17 mouse cellular contexts compared by ENCODE assay signal in genomic region chr4:118326476-118326875, GRCm38 (mm10). TPM values are rescaled to one million over a fixed set of nuclear protein-coding genes. Genes with fewer than 3 reads are reported as not detected.
DNase-seq lines count a peak whose midpoint lies in the region; ATAC-seq and TF ChIP-seq lines count a peak whose summit lies in the region.
"Had no signal": no experiment of that assay in that cellular context is flagged by ENCODE, and none has a peak within 500 bp of the region (broad histone marks: within the 10 kb centered on the region; RNA-seq: fewer than 3 reads in every experiment).

No protein-coding gene starts in this region.

- CTCF ChIA-PET in Patski (lab: Charles Lee), result no interaction called here

- no peaks in the 10 kb centered on the region for H3K36me3 ChIP-seq in kidney, adult 2 months (ENCODE audit: control insufficient read depth, insufficient read depth, low read length)
- no peaks in the 10 kb centered on the region for H3K36me3 ChIP-seq in limb, embryonic 10.5 days
- H3K36me3 ChIP-seq in midbrain, embryonic 14.5 days (ENCODE audit: control insufficient read depth, insufficient read depth, low read length), result no peaks in the 10 kb centered on the region
- H3K36me3 ChIP-seq: heart, embryonic 12.5 days; neural tube, embryonic 12.5 days; stomach, embryonic 15.5 days had no signal

- no peaks in the 10 kb centered on the region for H3K9me3 ChIP-seq in limb, embryonic 10.5 days (replicated peaks)
- no peaks in the 10 kb centered on the region for H3K9me3 ChIP-seq in midbrain, embryonic 14.5 days (ENCODE audit: control insufficient read depth, low read length)
- H3K9me3 ChIP-seq: heart, embryonic 12.5 days; neural tube, embryonic 12.5 days; stomach, embryonic 15.5 days had no signal

- 27% methylated on average over 7 of the region's 7 CpGs for WGBS in kidney, adult 2 months
- WGBS in limb, embryonic 10.5 days, result 42% methylated on average over 7 of the region's 7 CpGs
- 79% methylated on average over 7 of the region's 7 CpGs for WGBS in midbrain, embryonic 14.5 days

- H3K4me3 ChIP-seq in kidney, adult 2 months (ENCODE audit: insufficient read depth, low read depth, low read length), result no peak overlapping the region
- no peak overlapping the region for H3K4me3 ChIP-seq in limb, embryonic 10.5 days
- no peak overlapping the region for H3K4me3 ChIP-seq in midbrain, embryonic 14.5 days (replicated peaks; ENCODE audit: low read depth, low read length)
- H3K4me3 ChIP-seq: heart, embryonic 12.5 days; neural tube, embryonic 12.5 days; stomach, embryonic 15.5 days had no signal

- no peak overlapping the region for H3K9ac ChIP-seq in midbrain, embryonic 14.5 days (replicated peaks; ENCODE audit: low read length)
- H3K9ac ChIP-seq: heart, embryonic 12.5 days; hindbrain, embryonic 14.5 days; neural tube, embryonic 12.5 days; stomach, embryonic 15.5 days had no signal

- no peaks in the 10 kb centered on the region for H3K27me3 ChIP-seq in Patski
- H3K27me3 ChIP-seq in kidney, adult 2 months (replicated peaks; ENCODE audit: control insufficient read depth, insufficient read depth, low read length), result no peaks in the 10 kb centered on the region
- H3K27me3 ChIP-seq in limb, embryonic 10.5 days (ENCODE audit: low read depth, poor library complexity, severe bottlenecking), result no peaks in the 10 kb centered on the region
- no peaks in the 10 kb centered on the region for H3K27me3 ChIP-seq in midbrain, embryonic 14.5 days (ENCODE audit: control insufficient read depth, insufficient read depth, low read length)
- H3K27me3 ChIP-seq: heart, embryonic 12.5 days; neural tube, embryonic 12.5 days; stomach, embryonic 15.5 days had no signal

- no peak for TF ChIP-seq CTCF in Patski (IDR thresholded peaks at IDR 0.05)
- no peak for TF ChIP-seq CTCF in kidney, adult 2 months (conservative IDR thresholded peaks at IDR 0.05; ENCODE audit: insufficient read depth, insufficient read length, low read depth, low read length)

- in situ Hi-C loops in Patski (cut with MboI; ENCODE audit: low pct_unique_long_range_greater_than_20kb), result no loop called here

- peak; percentile 20 for DNase-seq in embryo, embryonic 11.5 days (ENCODE audit: low read depth, low spot score)
- DNase-seq in embryo, embryonic 9.5 days (ENCODE audit: extremely low spot score), result no peak
- DNase-seq in Patski (ENCODE audit: low read depth, low spot score), result peak; percentile 35
- DNase-seq in kidney, adult 2 months, result peak; percentile 82
- DNase-seq in limb, embryonic 10.5 days (ENCODE audit: low spot score), result peak; percentile 53
- DNase-seq in frontal cortex, postnatal 10 days (ENCODE audit: low spot score in 2 of 2), result no peak
- DNase-seq in spleen, postnatal 14 days (ENCODE audit: low spot score in 2 of 2), result no peak
- no peak for DNase-seq in midbrain, embryonic 14.5 days
- DNase-seq: B cell, adult 2 months; cerebellum, adult 9-10 months; layer of hippocampus, postnatal 36 days; right cerebral cortex, postnatal 14 days had no signal

- no peak overlapping the region for H3K27ac ChIP-seq in kidney, adult 2 months (ENCODE audit: insufficient read depth, low read depth, low read length)
- peak overlapping the region; percentile 68 for H3K27ac ChIP-seq in limb, embryonic 10.5 days
- no peak overlapping the region for H3K27ac ChIP-seq in midbrain, embryonic 14.5 days (replicated peaks; ENCODE audit: low read depth, low read length)
- H3K27ac ChIP-seq: hindbrain, embryonic 14.5 days; neural tube, embryonic 12.5 days; stomach, embryonic 15.5 days had no signal

- H3K4me1 ChIP-seq in kidney, adult 2 months (ENCODE audit: control insufficient read depth, insufficient read depth, low read length), result peaks cover 4% of the 10 kb centered on the region; the same call in 1 of the 2 replicates
- peaks cover 6% of the 10 kb centered on the region for H3K4me1 ChIP-seq in limb, embryonic 10.5 days
- H3K4me1 ChIP-seq in midbrain, embryonic 14.5 days (ENCODE audit: control insufficient read depth, insufficient read depth, low read length), result no peaks in the 10 kb centered on the region
- H3K4me1 ChIP-seq: heart, embryonic 12.5 days; neural tube, embryonic 12.5 days; stomach, embryonic 15.5 days had no signal

- ATAC-seq in Patski, result no peak
- ATAC-seq in midbrain, embryonic 14.5 days (ENCODE audit: low FRiP score, low TSS enrichment), result no peak

- no peak overlapping the region for H3K4me2 ChIP-seq in midbrain, embryonic 14.5 days (ENCODE audit: low read length)
- H3K4me2 ChIP-seq: heart, embryonic 12.5 days; hindbrain, embryonic 14.5 days; midbrain, embryonic 11.5 days; neural tube, embryonic 12.5 days; stomach, embryonic 15.5 days had no signal

- TF ChIP-seq POLR2A in kidney, adult 2 months (IDR thresholded peaks at IDR 0.05; ENCODE audit: low read depth, low read length), result no peak

- POLR2A ChIA-PET in Patski (lab: Charles Lee), result no interaction called here

RNA-seq across cellular contexts. Expression of gene Ptprf, which starts 35.3 kb away (rescaled TPM):
- 5.9 TPM for polyA plus RNA-seq in Patski (2021)
- 89.9 and 114 TPM in 2 replicates for polyA plus RNA-seq in kidney, adult 2 months (2012; rRNA removed)
- 67.5 and 77.3 TPM in 2 replicates for polyA plus RNA-seq in limb, embryonic 10.5 days (2016; fragmentation: Nextera tagmentation; extraction: Ambion mirVana)
- polyA plus RNA-seq in midbrain, embryonic 14.5 days (2014; fragmentation: Nextera tagmentation; extraction: Ambion mirVana), result 69.5 and 73.4 TPM in 2 replicates

Comparison
In these comparisons a context has a peak if more than half of its experiments do, and no peak if none do; other contexts are left out.
1. DNase-seq: peak in embryo, embryonic 11.5 days (single experiment), Patski (single experiment), kidney, adult 2 months (single experiment) and limb, embryonic 10.5 days (single experiment); none in embryo, embryonic 9.5 days (single experiment), frontal cortex, postnatal 10 days (0 of 2), spleen, postnatal 14 days (0 of 2) and midbrain, embryonic 14.5 days (single experiment).